Mouse (Mus musculus): ENCODE results near the gene Bcl2l13. TPM values are rescaled to one million over a fixed set of nuclear protein-coding genes. Genes with fewer than 3 reads are reported as not detected.
"Not testable (repeated sequence)": the region's sequence is repeated elsewhere in the genome, so short reads cannot be mapped to it uniquely, and the experiment has no call there.

Bcl2l13 gene
- total RNA-seq, 2 experiments from 2014 or later, result 45.1 to 52.0 TPM

- no peak for DNase-seq (ENCODE audit: low spot score in 2 of 2)
These were observed 6.0 kb upstream of the Bcl2l13 start for GRCm38 (mm10) chr6:120830056-120830455.

GRCm38 (mm10) chr6:120830866-120831608 is 5.0 kb upstream of the Bcl2l13 start:
- no peak for DNase-seq (ENCODE audit: low spot score in 2 of 2)

- no peak for DNase-seq (ENCODE audit: low spot score in 2 of 2)
These were observed 3.9 kb upstream of the Bcl2l13 start for GRCm38 (mm10) chr6:120832097-120832496.

GRCm38 (mm10) chr6:120834766-120835321 is 1.2 kb upstream of the Bcl2l13 start:
- no peak for DNase-seq (ENCODE audit: low spot score in 2 of 2)

- no peak for DNase-seq (ENCODE audit: low spot score in 2 of 2)
These were observed 558 bp downstream of the Bcl2l13 start for GRCm38 (mm10) chr6:120836389-120837151.

GRCm38 (mm10) chr6:120837152-120837530 is 1.1 kb downstream of the Bcl2l13 start:
- no peak for DNase-seq (ENCODE audit: low spot score in 2 of 2)

- DNase-seq (ENCODE audit: low spot score in 2 of 2), result no peak
These were observed 4.2 kb downstream of the Bcl2l13 start for GRCm38 (mm10) chr6:120840258-120840657.

GRCm38 (mm10) chr6:120841754-120842153 is 5.7 kb downstream of the Bcl2l13 start:
- no peak for DNase-seq (ENCODE audit: low spot score in 2 of 2)

GRCm38 (mm10) chr6:120850720-120851119 is 14.7 kb downstream of the Bcl2l13 start:
- DNase-seq (ENCODE audit: low spot score in 2 of 2), result not testable (repeated sequence)

GRCm38 (mm10) chr6:120854413-120854812 is 18.4 kb downstream of the Bcl2l13 start:
- DNase-seq (ENCODE audit: low spot score in 2 of 2), result no peak

GRCm38 (mm10) chr6:120858217-120858711 is 22.3 kb downstream of the Bcl2l13 start:
- DNase-seq (ENCODE audit: low spot score in 2 of 2), result peak in 1 of 2 experiments; percentile 20

- DNase-seq (ENCODE audit: low spot score in 2 of 2), result no peak
These were observed 24.1 kb downstream of the Bcl2l13 start for GRCm38 (mm10) chr6:120860079-120860478.

GRCm38 (mm10) chr6:120866051-120866814 is 30.2 kb downstream of the Bcl2l13 start:
- DNase-seq (ENCODE audit: low spot score in 2 of 2), result no peak

- DNase-seq (ENCODE audit: low spot score in 2 of 2), result no peak
These were observed 32.8 kb downstream of the Bcl2l13 start for GRCm38 (mm10) chr6:120868824-120869223.

- no peak for DNase-seq (ENCODE audit: low spot score in 2 of 2)
These were observed 35.3 kb downstream of the Bcl2l13 start for GRCm38 (mm10) chr6:120871286-120871685.

GRCm38 (mm10) chr6:120873874-120874273 is 37.9 kb downstream of the Bcl2l13 start:
- DNase-seq (ENCODE audit: low spot score in 2 of 2), result no peak

- no peak for DNase-seq (ENCODE audit: low spot score in 2 of 2)
These were observed 43.0 kb downstream of the Bcl2l13 start for GRCm38 (mm10) chr6:120879046-120879445.

GRCm38 (mm10) chr6:120884436-120884835 is 48.4 kb downstream of the Bcl2l13 start:
- DNase-seq (ENCODE audit: low spot score in 2 of 2), result no peak

- no peak for DNase-seq (ENCODE audit: low spot score in 2 of 2)
These were observed 50.7 kb downstream of the Bcl2l13 start for GRCm38 (mm10) chr6:120886696-120887095.

GRCm38 (mm10) chr6:120894089-120894488 is 58.1 kb downstream of the Bcl2l13 start:
- DNase-seq (ENCODE audit: low spot score in 2 of 2), result no peak

- no peak for DNase-seq (ENCODE audit: low spot score in 2 of 2)
These were observed 58.5 kb downstream of the Bcl2l13 start for GRCm38 (mm10) chr6:120894524-120894923.

Data from layer of hippocampus, postnatal 10 days (tissue).